Mouse (Mus musculus) lung, postnatal 36 days (tissue): ENCODE measurements around the gene Afap1.

Experiments
- DNase-seq: peaks from one replicate; pipeline ENCODE4 v3.0.0; 2022; ENCODE audit warnings: mixed read lengths

Gene Afap1

DNA sequence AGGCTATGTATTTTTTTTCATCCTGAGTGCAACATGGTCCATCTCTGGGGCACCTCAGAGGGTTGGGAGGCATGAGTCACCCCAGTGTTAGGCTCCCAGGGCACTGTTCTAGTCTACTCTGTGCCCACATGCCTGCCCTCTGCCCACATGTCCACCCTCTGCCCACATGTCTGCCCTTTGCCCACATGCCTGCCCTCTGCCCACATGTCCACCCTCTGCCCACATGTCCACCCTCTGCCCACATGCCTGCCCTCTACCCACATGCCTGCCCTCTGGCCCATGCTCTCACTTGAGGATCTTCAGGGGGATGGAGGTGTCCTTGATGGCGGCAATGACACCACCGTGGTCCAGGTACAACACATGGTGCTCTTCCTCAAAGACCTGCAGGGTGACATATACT, 150.0 kb downstream of the Afap1 start:
- DNase-seq, result no peak
